Mouse (Mus musculus): ENCODE results near the gene Ccdc84.

GRCm38 (mm10) chr9:44461950-44462349 lies 43.6 kb upstream of the Ccdc84 start:
- TF ChIP-seq CTCF (IDR thresholded peaks at IDR 0.05; ENCODE audit: low read depth, low read length) = no peak
- TF ChIP-seq TAL1 (conservative IDR thresholded peaks at IDR 0.05; ENCODE audit: low read depth, low read length) = no peak
- TF ChIP-seq GATA1 (IDR thresholded peaks at IDR 0.05; ENCODE audit: borderline replicate concordance, low read length) = no peak
- no peak for TF ChIP-seq POLR2AphosphoS5 (IDR thresholded peaks at IDR 0.05; ENCODE audit: insufficient replicate concordance, low read depth, low read length)
- TF ChIP-seq GATA2 (IDR thresholded peaks at IDR 0.05; ENCODE audit: borderline replicate concordance, low read depth, low read length) = no peak

Measured in G1E (cell line).